ENCODE assay signal across 11 mouse cellular contexts in the genomic region with DNA sequence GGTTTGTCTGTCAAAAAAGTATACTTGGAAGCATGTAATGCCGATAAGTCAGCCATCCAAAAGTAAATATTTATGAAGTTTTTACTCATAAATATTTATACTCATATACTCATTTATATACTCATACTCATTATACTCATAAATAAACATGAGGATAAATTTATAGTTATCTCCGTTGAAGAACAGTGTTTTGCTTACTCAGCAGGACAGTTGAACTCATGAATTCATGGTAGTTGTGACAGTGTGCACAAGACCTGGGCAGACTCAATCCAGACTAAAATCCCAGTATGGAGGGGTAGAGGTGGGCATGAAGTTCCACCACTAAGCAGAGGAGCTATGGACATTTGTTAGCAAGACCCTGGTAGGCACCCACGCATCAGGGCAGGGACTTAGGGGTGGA. TPM values are rescaled to one million over a fixed set of nuclear protein-coding genes. Genes with fewer than 3 reads are reported as not detected.
DNase-seq lines count a peak whose midpoint lies in the region; ATAC-seq and TF ChIP-seq lines count a peak whose summit lies in the region.
"Had no signal": no experiment of that assay in that cellular context is flagged by ENCODE, and none has a peak within 500 bp of the region (broad histone marks: within the 10 kb centered on the region; RNA-seq: fewer than 3 reads in every experiment).

No protein-coding gene starts in this region.

- no peak for TF ChIP-seq POLR2A in kidney, adult 2 months (IDR thresholded peaks at IDR 0.05; ENCODE audit: low read depth, low read length)

- no peak overlapping the region for H3K9ac ChIP-seq in kidney, embryonic 15.5 days
- no peak overlapping the region for H3K9ac ChIP-seq in embryonic facial prominence, embryonic 12.5 days
- H3K9ac ChIP-seq in hindbrain, embryonic 14.5 days, result no peak overlapping the region
- H3K9ac ChIP-seq in midbrain, embryonic 11.5 days (ENCODE audit: low read length), result no peak overlapping the region

- ATAC-seq in kidney, embryonic 15.5 days (replicated peaks; ENCODE audit: low FRiP score), result no peak
- no peak for ATAC-seq in embryonic facial prominence, embryonic 12.5 days (ENCODE audit: insufficient number of reproducible peaks, insufficient read depth, low FRiP score, low TSS enrichment)
- ATAC-seq in hindbrain, embryonic 14.5 days (ENCODE audit: low FRiP score), result no peak
- ATAC-seq in midbrain, embryonic 11.5 days (ENCODE audit: low FRiP score), result no peak
- ATAC-seq: inflammation-experienced regulatory T-cells, adult 6 months had no signal

- H3K36me3 ChIP-seq in kidney, embryonic 15.5 days, result peaks cover 12% of the 10 kb centered on the region
- H3K36me3 ChIP-seq in kidney, adult 2 months (ENCODE audit: control insufficient read depth, insufficient read depth, low read length), result no peaks in the 10 kb centered on the region
- H3K36me3 ChIP-seq in embryonic facial prominence, embryonic 12.5 days, result peaks cover 11% of the 10 kb centered on the region
- peaks cover 12% of the 10 kb centered on the region for H3K36me3 ChIP-seq in hindbrain, embryonic 14.5 days (replicated peaks; ENCODE audit: control insufficient read depth, insufficient read depth)
- H3K36me3 ChIP-seq in midbrain, embryonic 11.5 days (ENCODE audit: control insufficient read depth, insufficient read depth, low read length), result no peaks in the 10 kb centered on the region

- H3K27ac ChIP-seq in kidney, embryonic 15.5 days, result no peak overlapping the region
- no peak overlapping the region for H3K27ac ChIP-seq in kidney, adult 2 months (ENCODE audit: insufficient read depth, low read depth, low read length)
- no peak overlapping the region for H3K27ac ChIP-seq in embryonic facial prominence, embryonic 12.5 days
- H3K27ac ChIP-seq in hindbrain, embryonic 14.5 days, result no peak overlapping the region
- H3K27ac ChIP-seq in midbrain, embryonic 11.5 days (ENCODE audit: low read depth, low read length), result no peak overlapping the region
- H3K27ac ChIP-seq: macrophage had no signal

- TF ChIP-seq CTCF in kidney, adult 2 months (conservative IDR thresholded peaks at IDR 0.05; ENCODE audit: insufficient read depth, insufficient read length, low read depth, low read length), result no peak

- H3K9me3 ChIP-seq in kidney, embryonic 15.5 days (replicated peaks), result no peaks in the 10 kb centered on the region
- no peaks in the 10 kb centered on the region for H3K9me3 ChIP-seq in embryonic facial prominence, embryonic 12.5 days
- H3K9me3 ChIP-seq in hindbrain, embryonic 14.5 days (ENCODE audit: control insufficient read depth, low read length), result no peaks in the 10 kb centered on the region
- no peaks in the 10 kb centered on the region for H3K9me3 ChIP-seq in midbrain, embryonic 11.5 days (ENCODE audit: control insufficient read depth, low read length)
- H3K9me3 ChIP-seq: G1E had no signal

- no peak for DNase-seq in kidney, adult 2 months
- DNase-seq in hindbrain, embryonic 14.5 days (ENCODE audit: low spot score), result no peak
- DNase-seq in midbrain, embryonic 11.5 days (ENCODE audit: low spot score, missing footprints), result no peak
- no peak for DNase-seq in embryo, embryonic 10.5 days (ENCODE audit: low spot score)
- DNase-seq in kidney, adult 11 months, result no peak
- DNase-seq in left cerebral cortex, adult 9 months (ENCODE audit: low spot score in 2 of 2), result no peak

- 71% methylated on average over 3 of the region's 3 CpGs for WGBS in kidney, embryonic 15.5 days
- 61% methylated on average over 3 of the region's 3 CpGs for WGBS in kidney, adult 2 months
- 82% methylated on average over 3 of the region's 3 CpGs for WGBS in embryonic facial prominence, embryonic 12.5 days
- 65% methylated on average over 3 of the region's 3 CpGs for WGBS in hindbrain, embryonic 14.5 days
- 86% methylated on average over 3 of the region's 3 CpGs for WGBS in midbrain, embryonic 11.5 days

- H3K4me2 ChIP-seq in kidney, embryonic 15.5 days, result peak overlapping the region; percentile 72
- peak overlapping the region; percentile 77 for H3K4me2 ChIP-seq in embryonic facial prominence, embryonic 12.5 days (replicated peaks)
- peak overlapping the region; percentile 76 for H3K4me2 ChIP-seq in hindbrain, embryonic 14.5 days (replicated peaks)
- H3K4me2 ChIP-seq in midbrain, embryonic 11.5 days, result peak overlapping the region; percentile 73

- H3K4me3 ChIP-seq in kidney, embryonic 15.5 days (replicated peaks), result peak overlapping the region; percentile 64
- no peak overlapping the region for H3K4me3 ChIP-seq in kidney, adult 2 months (ENCODE audit: insufficient read depth, low read depth, low read length)
- H3K4me3 ChIP-seq in embryonic facial prominence, embryonic 12.5 days, result peak overlapping the region; percentile 80
- peak overlapping the region; percentile 89 for H3K4me3 ChIP-seq in hindbrain, embryonic 14.5 days (replicated peaks; ENCODE audit: low read length)
- no peak overlapping the region for H3K4me3 ChIP-seq in midbrain, embryonic 11.5 days (ENCODE audit: low read depth, low read length)

- H3K4me1 ChIP-seq in kidney, embryonic 15.5 days, result peaks cover 13% of the 10 kb centered on the region; the same call in 1 of the 2 replicates
- H3K4me1 ChIP-seq in kidney, adult 2 months (ENCODE audit: control insufficient read depth, insufficient read depth, low read length), result no peaks in the 10 kb centered on the region; the same call in 1 of the 2 replicates
- H3K4me1 ChIP-seq in embryonic facial prominence, embryonic 12.5 days, result peaks cover 12% of the 10 kb centered on the region
- peaks cover 14% of the 10 kb centered on the region; the same call in 1 of the 2 replicates for H3K4me1 ChIP-seq in hindbrain, embryonic 14.5 days (replicated peaks; ENCODE audit: control insufficient read depth, insufficient read depth, low read length)
- H3K4me1 ChIP-seq in midbrain, embryonic 11.5 days (ENCODE audit: control insufficient read depth, insufficient read depth, low read length), result peaks cover 5% of the 10 kb centered on the region

- no peaks in the 10 kb centered on the region for H3K27me3 ChIP-seq in kidney, embryonic 15.5 days
- no peaks in the 10 kb centered on the region for H3K27me3 ChIP-seq in kidney, adult 2 months (replicated peaks; ENCODE audit: control insufficient read depth, insufficient read depth, low read length)
- H3K27me3 ChIP-seq in embryonic facial prominence, embryonic 12.5 days, result no peaks in the 10 kb centered on the region
- H3K27me3 ChIP-seq in hindbrain, embryonic 14.5 days (ENCODE audit: control insufficient read depth, insufficient read depth, low read length), result no peaks in the 10 kb centered on the region
- H3K27me3 ChIP-seq in midbrain, embryonic 11.5 days (ENCODE audit: control insufficient read depth, insufficient read depth, low read length), result no peaks in the 10 kb centered on the region

RNA-seq across cellular contexts. Expression of a gene that starts 1.4 kb away (rescaled TPM):
- polyA plus RNA-seq in kidney, embryonic 15.5 days (2015; fragmentation: Nextera tagmentation; extraction: Ambion mirVana), result 38.0 and 38.5 TPM in 2 replicates
- polyA plus RNA-seq in kidney, adult 2 months (2012; rRNA removed), result 11.3 and 15.1 TPM in 2 replicates
- polyA plus RNA-seq in embryonic facial prominence, embryonic 12.5 days (2016; fragmentation: Nextera tagmentation; extraction: Ambion mirVana), result 49.2 and 50.9 TPM in 2 replicates
- polyA plus RNA-seq in hindbrain, embryonic 14.5 days (2014; fragmentation: Nextera tagmentation; extraction: Ambion mirVana), result 42.0 and 46.8 TPM in 2 replicates
- polyA plus RNA-seq in midbrain, embryonic 11.5 days (2014; fragmentation: Nextera tagmentation; extraction: Ambion mirVana), result 36.0 and 39.7 TPM in 2 replicates

RNA-seq across cellular contexts. Expression of a gene that starts 16.5 kb away (rescaled TPM):
- polyA plus RNA-seq in kidney, embryonic 15.5 days (2015; fragmentation: Nextera tagmentation; extraction: Ambion mirVana), result 13.2 and 14.0 TPM in 2 replicates
- polyA plus RNA-seq in kidney, adult 2 months (2012; rRNA removed), result 20.2 and 24.3 TPM in 2 replicates
- 21.9 and 22.8 TPM in 2 replicates for polyA plus RNA-seq in embryonic facial prominence, embryonic 12.5 days (2016; fragmentation: Nextera tagmentation; extraction: Ambion mirVana)
- 36.1 and 36.4 TPM in 2 replicates for polyA plus RNA-seq in hindbrain, embryonic 14.5 days (2014; fragmentation: Nextera tagmentation; extraction: Ambion mirVana)
- 19.0 and 19.1 TPM in 2 replicates for polyA plus RNA-seq in midbrain, embryonic 11.5 days (2014; fragmentation: Nextera tagmentation; extraction: Ambion mirVana)

Comparison
In these comparisons a context has a peak if more than half of its experiments do, and no peak if none do; other contexts are left out.
1. H3K4me3 ChIP-seq: peak in kidney, embryonic 15.5 days (single experiment), embryonic facial prominence, embryonic 12.5 days (single experiment) and hindbrain, embryonic 14.5 days (single experiment); none in kidney, adult 2 months (single experiment) and midbrain, embryonic 11.5 days (single experiment).
2. Peak in every context shown above with its lines, with median percentiles within 50 percentile points of each other: H3K4me2 ChIP-seq.